Mouse (Mus musculus) embryonic fibroblast, embryonic 13.5 days (primary cell): ENCODE measurements around the gene Fbxl7.

Experiments
- CTCF ChIP-seq: IDR thresholded peaks from 2 replicates; pipeline ENCODE4 v1.5.1; 2011; ENCODE audit warnings: mild to moderate bottlenecking, control low read depth, low read length, moderate library complexity, borderline replicate concordance; ENCODE audit not compliant: insufficient read depth
- POLR2A ChIP-seq: IDR thresholded peaks from 2 replicates; pipeline ENCODE4 v1.6.1; 2011; ENCODE audit warnings: low read depth, mild to moderate bottlenecking, control low read depth, low read length, moderate library complexity

GRCm38 (mm10) chr15:26654988-26655387, 240.4 kb downstream of the Fbxl7 start:
- no peak for TF ChIP-seq CTCF
- no peak for TF ChIP-seq POLR2A
